In the genomic region with DNA sequence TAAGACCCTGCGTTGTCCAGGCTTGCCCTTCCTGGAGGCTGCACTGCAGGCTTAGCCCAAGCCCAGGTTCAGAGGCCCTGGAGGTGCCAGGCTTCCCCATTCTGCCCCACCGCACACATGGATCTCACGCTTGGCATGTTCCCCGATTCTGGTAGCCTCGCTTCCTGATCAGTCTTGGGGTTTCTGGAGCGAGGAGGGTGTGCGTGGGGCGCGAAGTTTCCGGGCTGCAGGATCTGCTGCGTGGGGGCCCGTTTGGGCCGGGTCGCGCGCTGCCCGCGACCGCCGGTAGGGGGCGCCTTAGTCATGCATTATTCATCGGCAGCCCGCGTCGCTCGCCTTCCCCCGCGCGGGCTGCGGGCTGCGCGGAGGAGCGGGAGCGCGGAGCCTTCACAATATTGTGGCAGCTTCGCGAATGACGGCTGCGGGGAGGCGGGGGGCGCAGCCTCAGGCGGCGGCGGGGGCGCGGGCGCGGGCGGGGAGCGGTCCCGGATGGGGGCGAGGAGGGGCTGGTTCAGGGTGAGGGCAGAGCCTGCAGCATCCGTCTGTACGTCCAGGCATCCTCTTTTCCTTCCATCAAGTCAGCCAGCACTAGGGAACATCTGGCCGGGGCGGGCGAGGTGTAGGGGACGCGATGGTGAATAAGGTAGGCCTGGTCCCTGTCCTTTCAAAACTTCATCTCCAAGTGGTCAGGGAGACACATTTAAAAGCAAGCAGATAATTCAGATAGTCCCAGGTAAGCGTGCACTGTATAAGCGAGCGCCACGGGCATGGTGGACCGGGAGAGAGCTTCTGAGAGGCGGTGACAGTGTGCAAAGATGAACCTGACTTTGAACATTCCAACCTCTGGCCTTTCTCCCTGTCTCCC, we compare ENCODE assay signal across 9 mouse cellular contexts.
A peak's percentile ranks its signal among the peaks of the same experiment; 100 is the strongest.
DNase-seq lines count a peak whose midpoint lies in the region; ATAC-seq and TF ChIP-seq lines count a peak whose summit lies in the region.
"Had no signal": no experiment of that assay in that cellular context is flagged by ENCODE, and none has a peak within 500 bp of the region (broad histone marks: within the 10 kb centered on the region; RNA-seq: fewer than 3 reads in every experiment).

No protein-coding gene starts in this region.

- ATAC-seq in embryonic facial prominence, embryonic 15.5 days (ENCODE audit: insufficient number of reproducible peaks, low FRiP score, low TSS enrichment, low read depth) = no peak
- 0 out of 2 replicates have a peak, but pooled peaks have one; percentile 29 for ATAC-seq in heart, embryonic 12.5 days (ENCODE audit: insufficient number of reproducible peaks, low FRiP score)
- ATAC-seq in kidney, embryonic 16.5 days (ENCODE audit: low FRiP score, low TSS enrichment) = peak; percentile 55
- peak; percentile 66; the same call in 1 of the 2 replicates for ATAC-seq in midbrain, postnatal 0 days (ENCODE audit: low FRiP score)
- ATAC-seq: Patski had no signal

- WGBS in embryonic facial prominence, embryonic 15.5 days = 2% methylated on average over 64 of the region's 65 CpGs
- 4% methylated on average over 64 of the region's 65 CpGs for WGBS in heart, embryonic 12.5 days
- 4% methylated on average over 52 of the region's 65 CpGs for WGBS in kidney, embryonic 16.5 days
- 4% methylated on average over 50 of the region's 65 CpGs for WGBS in midbrain, postnatal 0 days

- H3K27ac ChIP-seq in embryonic facial prominence, embryonic 15.5 days (replicated peaks) = no peak overlapping the region
- no peak overlapping the region for H3K27ac ChIP-seq in heart, embryonic 12.5 days (ENCODE audit: poor library complexity, severe bottlenecking)
- no peak overlapping the region for H3K27ac ChIP-seq in kidney, embryonic 16.5 days (ENCODE audit: low read length)
- no peak overlapping the region for H3K27ac ChIP-seq in midbrain, postnatal 0 days (ENCODE audit: low read depth, low read length)

- TF ChIP-seq CTCF in midbrain, postnatal 0 days (IDR thresholded peaks at IDR 0.05) = peak; percentile 83

- H3K4me1 ChIP-seq in embryonic facial prominence, embryonic 15.5 days = peaks cover 23% of the 10 kb centered on the region
- peaks cover 55% of the 10 kb centered on the region for H3K4me1 ChIP-seq in heart, embryonic 12.5 days (replicated peaks)
- H3K4me1 ChIP-seq in kidney, embryonic 16.5 days (ENCODE audit: insufficient read depth, low read length) = peaks cover 16% of the 10 kb centered on the region
- H3K4me1 ChIP-seq in midbrain, postnatal 0 days (ENCODE audit: insufficient read depth, low read length) = no peaks in the 10 kb centered on the region

- H3K4me2 ChIP-seq in embryonic facial prominence, embryonic 15.5 days (replicated peaks) = peak overlapping the region; percentile 93
- H3K4me2 ChIP-seq in heart, embryonic 12.5 days = peak overlapping the region; percentile 96
- peak overlapping the region; percentile 91 for H3K4me2 ChIP-seq in kidney, embryonic 16.5 days (replicated peaks; ENCODE audit: low read depth, low read length)
- peak overlapping the region; percentile 73 for H3K4me2 ChIP-seq in midbrain, postnatal 0 days (ENCODE audit: low read depth, low read length, poor library complexity, severe bottlenecking)

- peaks cover 18% of the 10 kb centered on the region for H3K27me3 ChIP-seq in embryonic facial prominence, embryonic 15.5 days
- H3K27me3 ChIP-seq in heart, embryonic 12.5 days (replicated peaks) = peaks cover 6% of the 10 kb centered on the region
- H3K27me3 ChIP-seq in kidney, embryonic 16.5 days (ENCODE audit: insufficient read depth, low read length) = 0 out of 2 replicates have a peak, but pooled peaks cover 8% of the 10 kb centered on the region
- H3K27me3 ChIP-seq in midbrain, postnatal 0 days (ENCODE audit: insufficient read depth, low read length) = peaks cover 11% of the 10 kb centered on the region
- H3K27me3 ChIP-seq: Patski had no signal

- DNase-seq in 3T3-L1 (ENCODE audit: low read depth, low spot score) = peak; percentile 44
- peak; percentile 53 to 62 for DNase-seq in adrenal gland, postnatal 4 days (ENCODE audit: low spot score in 2 of 2)
- DNase-seq in liver = peak; percentile 61
- peak; percentile 74 for DNase-seq in midbrain, postnatal 0 days (ENCODE audit: low spot score)
- DNase-seq in spleen, postnatal 36 days (ENCODE audit: low spot score in 2 of 2) = peak; percentile 8 to 19

- no peaks in the 10 kb centered on the region for H3K9me3 ChIP-seq in embryonic facial prominence, embryonic 15.5 days (replicated peaks)
- H3K9me3 ChIP-seq in heart, embryonic 12.5 days (replicated peaks) = no peaks in the 10 kb centered on the region
- no peaks in the 10 kb centered on the region for H3K9me3 ChIP-seq in kidney, embryonic 16.5 days (ENCODE audit: low read length)
- H3K9me3 ChIP-seq in midbrain, postnatal 0 days (ENCODE audit: low read length) = no peaks in the 10 kb centered on the region

- H3K36me3 ChIP-seq in embryonic facial prominence, embryonic 15.5 days = no peaks in the 10 kb centered on the region
- no peaks in the 10 kb centered on the region for H3K36me3 ChIP-seq in heart, embryonic 12.5 days
- no peaks in the 10 kb centered on the region for H3K36me3 ChIP-seq in kidney, embryonic 16.5 days (ENCODE audit: insufficient read depth, low read length)
- no peaks in the 10 kb centered on the region for H3K36me3 ChIP-seq in midbrain, postnatal 0 days (ENCODE audit: insufficient read depth, low read length)

- H3K9ac ChIP-seq in embryonic facial prominence, embryonic 15.5 days = peak overlapping the region; percentile 27; the same call in 1 of the 2 replicates
- H3K9ac ChIP-seq in heart, embryonic 12.5 days = peak overlapping the region; percentile 83
- H3K9ac ChIP-seq in kidney, embryonic 16.5 days (replicated peaks; ENCODE audit: low read length) = peak overlapping the region; percentile 68
- peak overlapping the region; percentile 42 for H3K9ac ChIP-seq in midbrain, postnatal 0 days (replicated peaks; ENCODE audit: low read length, poor library complexity, severe bottlenecking)

- peak overlapping the region; percentile 52 for H3K4me3 ChIP-seq in embryonic facial prominence, embryonic 15.5 days (replicated peaks)
- H3K4me3 ChIP-seq in heart, embryonic 12.5 days = peak overlapping the region; percentile 64
- peak overlapping the region; percentile 50 for H3K4me3 ChIP-seq in kidney, embryonic 16.5 days (ENCODE audit: low read length)
- H3K4me3 ChIP-seq in midbrain, postnatal 0 days (ENCODE audit: low read depth, low read length) = peak overlapping the region; percentile 38

Comparison
In these comparisons a context has a peak if more than half of its experiments do, and no peak if none do; other contexts are left out.
1. DNase-seq: peak in every context shown above with its lines; median percentile 74 in midbrain, postnatal 0 days; 61 in liver; 58 in adrenal gland, postnatal 4 days; 44 in 3T3-L1; 14 in spleen, postnatal 36 days.
2. H3K9ac ChIP-seq: peak in every context shown above with its lines; median percentile 83 in heart, embryonic 12.5 days; 68 in kidney, embryonic 16.5 days; 42 in midbrain, postnatal 0 days; 27 in embryonic facial prominence, embryonic 15.5 days.